Mouse (Mus musculus) T-cell, adult 66 days (primary cell): Measurements from ENCODE around the gene Kif24. TPM values are rescaled to one million over a fixed set of nuclear protein-coding genes. Genes with fewer than 3 reads are reported as not detected.

ENCODE experiments used
- total RNA-seq, 2 experiments: library from RNA; stranded (reverse); gene quantifications; 3 replicates in 1 of 2; 4 replicates in 1 of 2; pipeline ENCODE4 v1.2.4; 2023

Kif24 gene
- 1 to 10 TPM; 1.7 to 2.2 TPM for total RNA-seq

DNA sequence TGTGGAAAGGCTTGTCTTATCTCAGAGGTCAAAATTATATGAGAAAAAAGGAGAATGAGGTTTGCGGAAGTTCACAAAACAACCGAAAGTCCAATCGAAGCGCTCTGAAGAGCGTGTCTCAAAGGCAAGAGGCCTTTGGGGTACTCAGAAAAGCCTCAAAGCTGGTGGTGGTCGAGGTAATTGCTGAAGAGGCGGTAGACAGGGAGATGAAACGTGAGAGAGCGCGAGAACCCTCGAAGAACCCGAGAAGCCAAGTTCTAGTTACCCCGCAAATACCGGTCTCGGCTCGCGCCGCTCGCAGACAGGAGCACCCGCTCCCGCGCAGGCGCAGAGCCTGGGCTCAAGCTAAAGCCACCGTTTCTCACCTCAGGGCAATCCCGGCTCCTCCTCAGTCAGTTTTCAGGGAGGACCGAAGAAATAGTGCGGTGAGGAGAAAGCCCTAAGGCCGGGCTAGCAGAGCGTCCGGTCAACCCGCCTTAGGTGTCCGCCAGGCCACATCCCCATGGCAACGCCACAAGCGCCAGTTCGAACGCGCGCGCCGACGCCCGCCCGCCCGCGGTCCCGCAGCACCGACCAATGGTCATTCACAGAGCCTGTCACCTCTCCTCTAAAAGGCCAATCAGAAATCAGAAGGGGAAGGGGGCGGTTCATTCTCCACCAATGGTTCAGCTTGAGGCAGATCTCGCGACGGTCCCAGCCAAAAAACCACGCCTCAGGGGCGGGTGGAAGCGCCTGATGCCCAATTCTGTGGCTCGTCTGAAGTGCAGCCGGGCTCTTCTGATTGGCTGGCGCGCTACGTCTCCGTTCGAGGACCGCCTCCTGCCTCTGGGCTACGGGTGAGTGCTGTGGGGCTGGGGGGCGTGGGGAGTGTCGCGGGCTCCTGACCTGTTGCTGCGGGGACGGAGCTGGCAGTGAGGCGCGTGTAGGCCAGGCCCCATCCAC, at the start of gene Kif24, which contains the start of gene Nudt2:
Gene Kif24, minus strand, starts transcription at position 543 of the 942 bp plus-strand sequence.
Gene Nudt2, plus strand, starts transcription at position 807 of the 942 bp plus-strand sequence.

DNA sequence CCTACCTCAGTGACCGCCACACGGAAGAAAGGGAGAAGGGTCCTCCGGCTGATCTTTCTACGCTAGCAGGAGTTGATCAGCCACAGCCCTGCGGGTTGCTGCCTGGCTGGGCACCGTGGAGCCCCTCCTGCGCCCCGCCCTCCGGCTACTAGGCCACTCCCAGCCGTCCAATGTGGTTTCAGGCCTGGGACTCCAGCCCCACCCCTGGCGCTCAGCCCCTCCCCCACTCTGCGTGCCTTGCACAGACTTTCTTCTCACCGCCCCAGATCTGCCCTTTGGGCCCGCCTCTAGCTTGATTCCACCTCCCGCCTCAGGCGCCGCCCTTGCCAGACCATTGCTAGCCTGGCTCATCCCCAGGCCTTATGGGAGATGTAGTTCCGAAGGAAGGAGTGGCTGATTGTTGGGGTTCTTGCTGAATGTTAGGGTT, 38.3 kb upstream of the Kif24 start, which contains the start of gene AI464131:
Gene AI464131, minus strand, starts transcription at position 91 of the 427 bp plus-strand sequence.

DNA sequence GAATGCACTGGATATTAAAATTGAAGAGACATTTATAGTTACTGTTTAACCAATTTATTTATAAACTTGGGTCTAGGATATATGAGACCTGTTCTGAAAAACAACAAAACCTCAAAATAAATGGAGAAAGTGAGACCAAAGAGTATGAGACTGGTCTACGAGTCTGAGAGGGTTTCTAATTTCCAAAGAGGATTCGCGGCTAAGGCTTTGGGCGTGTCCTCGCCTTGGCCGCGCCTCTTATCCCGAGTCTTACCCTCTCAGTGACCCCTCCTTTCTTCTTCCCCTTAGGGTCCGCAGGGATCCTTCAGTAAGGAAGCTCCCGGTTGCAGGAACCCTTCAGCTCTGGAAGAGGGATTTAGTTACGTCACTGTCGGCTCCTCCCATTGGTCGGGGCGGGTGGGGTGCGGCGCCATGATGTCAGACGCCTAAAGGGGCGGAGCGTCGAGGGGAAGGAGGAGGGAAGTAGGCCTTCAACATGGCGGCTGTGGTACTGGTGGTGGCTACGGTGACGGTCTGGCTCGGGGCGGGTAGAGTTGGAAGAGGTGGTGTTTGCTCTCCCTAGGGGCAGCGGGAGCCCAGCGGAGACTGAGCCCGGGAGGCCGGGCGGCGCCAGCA, 116.0 kb downstream of the Kif24 start, which contains the start of gene Ubap1:
Gene Ubap1, plus strand, starts transcription at position 413 of the 615 bp plus-strand sequence.

Other genes with a start within 250 kb of the Kif24 start
- 10 to 100 TPM; 64.8 to 74.1 TPM for gene Ubap2, start 189.7 kb downstream of the Kif24 start, total RNA-seq
- 10 to 100 TPM; 32.4 to 37.0 TPM for gene Dcaf12, start 150.0 kb downstream of the Kif24 start, total RNA-seq
- gene Ubap1, start 115.9 kb downstream of the Kif24 start, total RNA-seq, result 10 to 100 TPM; 34.8 to 46.7 TPM
- gene Nudt2, start 264 bp upstream of the Kif24 start, total RNA-seq, result 1 to 10 TPM; 6.0 to 7.1 TPM
- gene AI464131, start 38.2 kb upstream of the Kif24 start, total RNA-seq, result not detected
- gene 1110017D15Rik, start 52.4 kb upstream of the Kif24 start, total RNA-seq, result not detected
- 10 to 100 TPM in 1 of 2 experiments, 1 to 10 TPM in 1; 9.9 to 14.5 TPM for gene Fam219a, start 104.7 kb upstream of the Kif24 start, total RNA-seq
- gene Dnaic1, start 104.9 kb upstream of the Kif24 start, total RNA-seq, result not detected
- not detected for gene Enho, start 175.4 kb upstream of the Kif24 start, total RNA-seq
- not detected for gene Cntfr, start 232.2 kb upstream of the Kif24 start, total RNA-seq
- gene Il11ra1, start 235.1 kb upstream of the Kif24 start, total RNA-seq, result 10 to 100 TPM; 19.6 to 21.7 TPM
- 10 to 100 TPM; 29.6 to 37.3 TPM for gene Rpp25l, start 248.6 kb upstream of the Kif24 start, total RNA-seq